Mouse (Mus musculus): Measurements from ENCODE around the gene Tmem170. TPM values are rescaled to one million over a fixed set of nuclear protein-coding genes. Genes with fewer than 3 reads are reported as not detected.

Tmem170 gene
- polyA plus RNA-seq (2015; fragmentation: Nextera tagmentation; extraction: Ambion mirVana) = 6.7 and 6.8 TPM in 2 replicates

DNA sequence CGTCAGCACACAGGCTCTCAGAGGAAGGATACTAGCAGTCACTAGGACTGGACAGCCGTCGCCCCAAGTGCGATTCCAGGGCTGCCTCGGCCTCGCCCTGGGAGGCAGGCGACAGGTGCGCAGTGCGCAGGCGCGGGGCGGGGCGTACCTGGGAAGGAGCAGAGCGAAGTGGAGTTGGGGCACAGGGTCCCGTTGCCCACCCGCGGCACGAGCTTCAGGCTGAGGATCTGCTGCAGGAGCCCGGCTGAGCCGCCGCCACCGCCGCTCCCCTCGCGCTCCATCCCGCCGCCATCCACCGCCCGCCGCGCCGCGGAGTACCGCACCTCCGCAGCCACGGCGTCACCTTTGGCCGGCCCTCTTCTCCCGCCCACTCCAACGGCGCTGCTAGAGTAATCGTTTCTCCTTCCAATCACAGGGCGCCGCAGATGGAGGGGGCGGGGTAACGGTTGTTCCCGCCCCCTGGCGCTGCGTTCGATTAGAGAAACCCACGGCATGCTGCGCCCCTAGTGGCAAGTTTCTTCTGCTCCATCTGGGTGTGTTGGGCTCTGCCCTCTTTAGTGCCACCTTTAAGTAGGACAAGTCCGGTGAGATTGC, at the start of gene Tmem170:
Gene Tmem170, minus strand, starts transcription at position 396 of the 594 bp plus-strand sequence.
- H3K27ac ChIP-seq = peak within 1 kb of the TSS; percentile 55
- peaks cover 9% of the 10 kb centered on the region for H3K4me1 ChIP-seq
- WGBS = under 1% methylated on average over 32 of the region's 53 CpGs
- peak within 1 kb of the TSS; percentile 50 for H3K9ac ChIP-seq
- H3K36me3 ChIP-seq (ENCODE audit: poor library complexity, severe bottlenecking) = no peaks in the 10 kb centered on the region
- peak within 1 kb of the TSS; percentile 69 for H3K4me3 ChIP-seq
- H3K4me2 ChIP-seq = peak within 1 kb of the TSS; percentile 61
- no peaks in the 10 kb centered on the region for H3K9me3 ChIP-seq (replicated peaks)
- peak; percentile 98 for ATAC-seq
- no peaks in the 10 kb centered on the region for H3K27me3 ChIP-seq

GRCm38 (mm10) chr8:111924976-111925375, 48.4 kb upstream of the Tmem170 start:
- no peaks in the 10 kb centered on the region for H3K36me3 ChIP-seq (ENCODE audit: poor library complexity, severe bottlenecking)
- ATAC-seq = no peak
- H3K9me3 ChIP-seq (replicated peaks) = no peaks in the 10 kb centered on the region
- H3K4me1 ChIP-seq = no peaks in the 10 kb centered on the region
- H3K27ac ChIP-seq = no peak overlapping the region
- WGBS = 89% methylated on average over 7 of the region's 7 CpGs
- no peak overlapping the region for H3K4me2 ChIP-seq
- no peaks in the 10 kb centered on the region for H3K27me3 ChIP-seq
- H3K4me3 ChIP-seq = no peak overlapping the region
- no peak overlapping the region for H3K9ac ChIP-seq

DNA sequence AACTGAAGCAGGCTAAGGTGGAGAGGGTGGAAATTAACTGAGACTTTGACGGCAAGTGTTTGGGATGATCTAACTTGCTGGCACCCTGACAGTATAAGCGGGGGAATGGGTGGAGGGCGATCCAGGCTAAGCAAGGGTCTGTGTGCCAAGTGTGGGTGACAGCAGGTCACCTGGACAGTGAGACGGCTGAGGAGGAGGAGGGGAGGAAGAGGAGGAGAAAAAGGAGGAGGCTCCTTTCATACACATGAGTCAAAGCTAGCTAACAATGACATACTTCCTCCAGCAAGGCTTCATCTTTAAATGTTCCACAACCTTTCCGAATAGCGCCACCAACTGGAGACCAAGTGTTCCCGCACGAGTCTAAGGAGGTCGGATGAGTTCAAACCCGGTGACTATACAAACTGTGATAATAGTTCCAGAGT, 46.8 kb upstream of the Tmem170 start:
- Histone ChIP-seq H3K4me2 (no peak overlapping the region), H3K36me3 (ENCODE audit: poor library complexity, severe bottlenecking) (peaks cover 5% of the 10 kb centered on the region; the same call in 1 of the 2 replicates), H3K4me3 (no peak overlapping the region), H3K4me1 (no peaks in the 10 kb centered on the region), H3K27me3 (no peaks in the 10 kb centered on the region), H3K9me3 (replicated peaks) (no peaks in the 10 kb centered on the region), H3K9ac (no peak overlapping the region), H3K27ac (no peak overlapping the region)
- ATAC-seq = no peak
- 25% methylated on average over 10 of the region's 10 CpGs for WGBS

- no peak overlapping the region for H3K4me2 ChIP-seq
- no peaks in the 10 kb centered on the region for H3K4me1 ChIP-seq
These were observed 44.4 kb upstream of the Tmem170 start for GRCm38 (mm10) chr8:111920971-111921370.

DNA sequence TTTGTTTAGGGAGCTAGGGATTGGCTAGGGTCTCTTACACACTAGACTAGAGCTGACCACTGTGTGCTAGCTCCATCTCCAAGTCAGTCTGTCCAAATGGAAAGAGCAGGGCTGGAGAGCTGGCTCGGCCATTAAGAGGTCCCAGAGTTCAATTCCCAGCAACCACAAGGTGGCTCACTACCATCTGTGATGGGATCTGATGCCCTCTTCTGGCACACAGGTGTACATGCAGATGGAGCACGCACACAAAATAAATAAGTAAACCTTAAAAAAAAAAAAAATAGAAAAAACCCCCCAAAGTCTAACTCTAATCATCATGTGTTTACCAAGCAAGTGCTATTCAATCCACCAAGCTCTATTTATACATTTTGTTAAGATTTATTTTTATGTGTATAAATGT, 43.1 kb upstream of the Tmem170 start:
- no peaks in the 10 kb centered on the region for H3K27me3 ChIP-seq
- H3K4me2 ChIP-seq = no peak overlapping the region
- peaks cover 13% of the 10 kb centered on the region; the same call in 1 of the 2 replicates for H3K36me3 ChIP-seq (ENCODE audit: poor library complexity, severe bottlenecking)
- no peak overlapping the region for H3K27ac ChIP-seq
- H3K9ac ChIP-seq = no peak overlapping the region
- no peak for ATAC-seq
- no peaks in the 10 kb centered on the region for H3K4me1 ChIP-seq
- H3K9me3 ChIP-seq (replicated peaks) = no peaks in the 10 kb centered on the region
- 93% methylated on average over 2 of the region's 2 CpGs for WGBS
- no peak overlapping the region for H3K4me3 ChIP-seq

More at GRCm38 (mm10) chr8:111920971-111921370, 44.4 kb upstream of the Tmem170 start:
- WGBS = 82% methylated on average over 4 of the region's 4 CpGs
- Histone ChIP-seq H3K9me3 (replicated peaks) (no peaks in the 10 kb centered on the region), H3K27me3 (no peaks in the 10 kb centered on the region), H3K4me3 (no peak overlapping the region), H3K27ac (no peak overlapping the region), H3K36me3 (ENCODE audit: poor library complexity, severe bottlenecking) (peaks cover 13% of the 10 kb centered on the region; the same call in 1 of the 2 replicates), H3K9ac (no peak overlapping the region)
- ATAC-seq = no peak

DNA sequence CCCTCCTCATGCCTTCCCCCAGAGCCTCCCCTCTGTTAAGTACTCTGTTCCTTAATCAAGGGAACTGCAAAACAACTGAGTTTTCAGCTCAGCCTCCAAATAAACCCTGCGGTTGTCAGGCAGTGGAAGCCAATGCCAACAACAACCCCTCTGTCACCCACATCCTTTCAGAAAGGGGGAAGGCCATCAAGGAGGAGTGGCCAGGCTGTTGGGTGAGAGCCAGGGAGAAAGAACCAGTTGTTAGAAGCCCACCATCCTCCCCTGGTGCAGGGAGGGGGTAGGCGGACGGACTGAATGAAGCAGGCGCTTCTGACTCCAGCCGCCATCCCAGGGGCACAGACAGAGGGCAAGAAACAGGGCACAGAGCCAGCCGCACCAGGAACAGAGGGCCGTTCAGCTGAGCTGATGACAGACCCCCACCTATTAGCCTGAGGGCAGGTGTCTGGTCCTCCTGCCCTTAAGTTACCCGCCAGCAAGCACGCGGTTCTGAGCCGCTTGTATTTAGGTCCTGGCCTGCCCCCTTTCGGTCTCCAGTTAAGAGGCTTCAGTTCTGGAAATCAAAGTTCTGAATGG, 36.4 kb upstream of the Tmem170 start:
- no peak overlapping the region for H3K4me3 ChIP-seq
- H3K4me2 ChIP-seq = peak overlapping the region; percentile 47
- ATAC-seq = peak; percentile 85
- peak overlapping the region; percentile 64 for H3K27ac ChIP-seq
- peaks cover 31% of the 10 kb centered on the region for H3K4me1 ChIP-seq
- 31% methylated on average over 12 of the region's 12 CpGs for WGBS
- no peaks in the 10 kb centered on the region for H3K9me3 ChIP-seq (replicated peaks)
- 0 out of 2 replicates have a peak overlapping the region, but pooled peaks have one; percentile 12 for H3K9ac ChIP-seq
- peaks cover 14% of the 10 kb centered on the region; the same call in 1 of the 2 replicates for H3K27me3 ChIP-seq
- H3K36me3 ChIP-seq (ENCODE audit: poor library complexity, severe bottlenecking) = peaks cover 4% of the 10 kb centered on the region; the same call in 1 of the 2 replicates

GRCm38 (mm10) chr8:111911572-111911971, 35.0 kb upstream of the Tmem170 start:
- Histone ChIP-seq H3K27ac (no peak overlapping the region), H3K4me1 (peaks cover 31% of the 10 kb centered on the region), H3K36me3 (ENCODE audit: poor library complexity, severe bottlenecking) (no peaks in the 10 kb centered on the region; the same call in 1 of the 2 replicates), H3K9me3 (replicated peaks) (no peaks in the 10 kb centered on the region), H3K27me3 (peaks cover 14% of the 10 kb centered on the region; the same call in 1 of the 2 replicates), H3K4me2 (no peak overlapping the region), H3K4me3 (no peak overlapping the region), H3K9ac (no peak overlapping the region)
- 32% methylated on average over 7 of the region's 7 CpGs for WGBS
- ATAC-seq = no peak

GRCm38 (mm10) chr8:111909621-111910450, 33.3 kb upstream of the Tmem170 start, which contains the start of gene Chst5:
TSS of gene Chst5 (minus strand) at chr8:111910447.
- Histone ChIP-seq H3K4me1 (peaks cover 31% of the 10 kb centered on the region), H3K36me3 (ENCODE audit: poor library complexity, severe bottlenecking) (no peaks in the 10 kb centered on the region), H3K4me2 (peak within 1 kb of the TSS; percentile 78), H3K4me3 (peak within 1 kb of the TSS; percentile 45), H3K27me3 (peaks cover 14% of the 10 kb centered on the region; the same call in 1 of the 2 replicates), H3K27ac (no peak within 1 kb of the TSS), H3K9me3 (replicated peaks) (no peaks in the 10 kb centered on the region), H3K9ac (peak within 1 kb of the TSS; percentile 72)
- ATAC-seq = no peak
- 2% methylated on average over 47 of the region's 47 CpGs for whole genome bisulfite sequencing

DNA sequence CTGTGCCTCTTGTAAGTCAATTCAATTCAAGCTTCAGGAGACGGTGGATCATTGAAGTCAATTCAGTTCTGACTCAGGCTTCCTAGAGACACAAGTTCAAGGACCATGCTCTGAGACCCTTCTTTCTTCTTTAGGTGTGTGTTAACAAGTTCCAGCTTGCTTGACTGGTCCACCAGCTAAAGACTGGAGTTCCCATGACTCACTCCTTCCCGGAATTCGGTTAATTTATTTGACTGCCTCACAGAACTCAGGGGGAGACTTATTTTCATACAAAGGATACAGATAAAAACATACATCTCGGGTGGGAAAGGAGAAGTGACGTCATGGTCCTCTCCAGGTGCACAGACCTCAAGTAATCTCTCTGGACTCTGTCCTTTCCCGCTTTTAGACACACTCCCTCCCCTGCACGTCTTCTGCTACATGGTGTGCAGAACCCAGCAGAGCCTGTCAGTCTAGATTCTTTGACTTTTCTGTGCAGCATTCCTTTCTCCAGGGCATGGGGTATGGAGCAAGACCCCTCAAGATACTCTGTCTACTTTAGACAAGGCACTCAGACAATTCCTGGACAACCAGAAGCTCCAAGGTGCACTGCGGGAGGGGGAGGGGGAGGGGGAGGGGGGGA, 29.1 kb upstream of the Tmem170 start:
- Histone ChIP-seq H3K9ac (no peak overlapping the region), H3K27ac (no peak overlapping the region), H3K9me3 (replicated peaks) (no peaks in the 10 kb centered on the region), H3K27me3 (peaks cover 13% of the 10 kb centered on the region; the same call in 1 of the 2 replicates), H3K4me3 (no peak overlapping the region), H3K4me1 (peaks cover 11% of the 10 kb centered on the region), H3K36me3 (ENCODE audit: poor library complexity, severe bottlenecking) (no peaks in the 10 kb centered on the region), H3K4me2 (no peak overlapping the region)
- no peak for ATAC-seq
- 82% methylated on average over 7 of the region's 8 CpGs for WGBS

GRCm38 (mm10) chr8:111902080-111902479, 25.5 kb upstream of the Tmem170 start:
- no peak for ATAC-seq
- no peaks in the 10 kb centered on the region for H3K36me3 ChIP-seq (ENCODE audit: poor library complexity, severe bottlenecking)
- H3K27me3 ChIP-seq = no peaks in the 10 kb centered on the region
- no peak overlapping the region for H3K9ac ChIP-seq
- H3K4me2 ChIP-seq = no peak overlapping the region
- no peak overlapping the region for H3K4me3 ChIP-seq
- H3K4me1 ChIP-seq = no peaks in the 10 kb centered on the region
- H3K9me3 ChIP-seq (replicated peaks) = no peaks in the 10 kb centered on the region
- 44% methylated on average over 5 of the region's 5 CpGs for WGBS
- H3K27ac ChIP-seq = no peak overlapping the region

- Histone ChIP-seq H3K36me3 (ENCODE audit: poor library complexity, severe bottlenecking) (no peaks in the 10 kb centered on the region), H3K27ac (no peak overlapping the region), H3K27me3 (no peaks in the 10 kb centered on the region), H3K4me2 (no peak overlapping the region), H3K9me3 (replicated peaks) (no peaks in the 10 kb centered on the region), H3K9ac (no peak overlapping the region), H3K4me3 (no peak overlapping the region), H3K4me1 (no peaks in the 10 kb centered on the region)
- 36% methylated on average over 10 of the region's 10 CpGs for WGBS
- no peak for ATAC-seq
These were observed 22.0 kb upstream of the Tmem170 start for GRCm38 (mm10) chr8:111898586-111898985.
